Mouse (Mus musculus) MEL (cell line): ENCODE data around the gene Ccdc144b.

Source experiments
- CTCF ChIP-seq, 3 experiments: IDR thresholded peaks in 2 of 3; conservative IDR thresholded peaks in 1 of 3; 2 replicates each; pipeline ENCODE4 v1.5.1; 2011 to 2012; ENCODE audit warnings: low read length in 3 of 3, low read depth in 2 of 3, mild to moderate bottlenecking in 2 of 3, improper control_type of control experiment in 1 of 3, inconsistent platforms in 1 of 3, mixed read lengths in 1 of 3, moderate library complexity in 1 of 3; ENCODE audit not compliant: control insufficient read depth in 1 of 3, insufficient read depth in 1 of 3, poor library complexity in 1 of 3, severe bottlenecking in 1 of 3
- EP300 ChIP-seq, 2 experiments: IDR thresholded peaks; 2 replicates each; pipeline ENCODE4 v1.6.1; 2011; ENCODE audit warnings: improper control_type of control experiment in 2 of 2, low read length in 2 of 2, low read depth in 1 of 2, mild to moderate bottlenecking in 1 of 2
- ETS1 ChIP-seq: IDR thresholded peaks from 2 replicates; pipeline ENCODE4 v1.6.1; 2012; ENCODE audit warnings: low read depth, mild to moderate bottlenecking, inconsistent platforms, low read length, improper control_type of control experiment, moderate library complexity
- JUND ChIP-seq: IDR thresholded peaks from 2 replicates; pipeline ENCODE4 v1.6.1; 2011; ENCODE audit warnings: low read depth, mild to moderate bottlenecking, improper control_type of control experiment, low read length
- MEF2A ChIP-seq: IDR thresholded peaks from 2 replicates; pipeline ENCODE4 v1.6.1; 2014; ENCODE audit warnings: low read depth, mild to moderate bottlenecking, inconsistent platforms, low read length, improper control_type of control experiment; ENCODE audit not compliant: poor library complexity, insufficient replicate concordance, severe bottlenecking; ENCODE audit errors: extremely low read depth
- MYC ChIP-seq: IDR thresholded peaks from 2 replicates; pipeline ENCODE4 v1.6.1; 2011; ENCODE audit warnings: low read depth, mild to moderate bottlenecking, low read length, improper control_type of control experiment, moderate library complexity
- POLR2A ChIP-seq, 2 experiments: IDR thresholded peaks; 2 replicates each; pipeline ENCODE4 v1.6.1; 2011 to 2012; ENCODE audit warnings: low read length in 2 of 2, mild to moderate bottlenecking in 2 of 2, control low read depth in 1 of 2, improper control_type of control experiment in 1 of 2, low read depth in 1 of 2, moderate library complexity in 1 of 2; ENCODE audit not compliant: control insufficient read depth in 1 of 2, insufficient read depth in 1 of 2, poor library complexity in 1 of 2
- RAD21 ChIP-seq: IDR thresholded peaks from 2 replicates; pipeline ENCODE4 v1.6.1; 2011; ENCODE audit warnings: mild to moderate bottlenecking, low read depth, low read length, improper control_type of control experiment
- TCF12 ChIP-seq: IDR thresholded peaks from 2 replicates; pipeline ENCODE4 v1.6.1; 2014; ENCODE audit warnings: low read depth, mild to moderate bottlenecking, inconsistent platforms, low read length, improper control_type of control experiment, moderate library complexity
- USF1 ChIP-seq: IDR thresholded peaks from 2 replicates; pipeline ENCODE4 v1.6.1; 2014; ENCODE audit warnings: low read depth, mild to moderate bottlenecking, inconsistent platforms, low read length, improper control_type of control experiment, moderate library complexity

DNA sequence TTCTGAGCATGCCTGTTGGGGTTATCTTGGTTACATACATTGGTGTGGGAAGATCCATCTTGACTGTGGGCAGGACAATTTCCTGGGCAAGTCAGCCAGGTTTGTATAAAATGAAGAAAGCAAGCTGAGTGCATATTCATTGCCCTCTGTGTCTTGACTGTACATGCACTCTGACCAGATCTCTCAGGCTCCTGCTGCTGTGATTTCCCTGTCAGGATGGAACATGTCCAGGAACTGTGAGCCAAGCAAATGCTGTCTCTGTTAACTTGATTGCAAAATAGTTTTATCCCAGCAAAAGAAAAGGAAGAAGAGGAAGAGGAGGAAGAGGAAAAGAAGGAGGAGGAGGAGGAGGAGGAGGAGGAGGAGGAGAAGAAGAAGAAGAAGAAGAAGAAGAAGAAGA lies 8.8 kb downstream of the Ccdc144b start:
- TF ChIP-seq USF1 (no peak), POLR2A (IDR thresholded peaks at IDR 0.05; ENCODE audit: control insufficient read depth in 1 of 2, insufficient read depth in 1 of 2, low read depth in 1 of 2, low read length in 2 of 2, poor library complexity in 1 of 2) (no peak), EP300 (IDR thresholded peaks at IDR 0.05; ENCODE audit: low read depth in 1 of 2, low read length in 2 of 2) (no peak), JUND (no peak), CTCF (IDR thresholded peaks at IDR 0.05 in 2 of 3, conservative IDR thresholded peaks at IDR 0.05 in 1 of 3; ENCODE audit: control insufficient read depth in 1 of 3, insufficient read depth in 1 of 3, low read depth in 2 of 3, low read length in 3 of 3, poor library complexity in 1 of 3, severe bottlenecking in 1 of 3) (no peak), TCF12 (no peak), RAD21 (no peak), MEF2A (no peak), ETS1 (no peak), MYC (no peak)
